Mouse (Mus musculus) subcutaneous adipose tissue, adult 2 months (tissue): Measurements from ENCODE around the gene Nol8. TPM values are rescaled to one million over a fixed set of nuclear protein-coding genes. Genes with fewer than 3 reads are reported as not detected.

Source experiments
- polyA plus RNA-seq: library from polyadenylated mRNA; depleted of rRNA; stranded (reverse); fragments of >200 nt; gene quantifications from 2 replicates; pipeline ENCODE4 v1.2.3, GENCODE M21; 2012; ENCODE audit warnings: low replicate concordance; rRNA removed

The Nol8 gene
- polyA plus RNA-seq = 1.8 and 2.8 TPM in 2 replicates

DNA sequence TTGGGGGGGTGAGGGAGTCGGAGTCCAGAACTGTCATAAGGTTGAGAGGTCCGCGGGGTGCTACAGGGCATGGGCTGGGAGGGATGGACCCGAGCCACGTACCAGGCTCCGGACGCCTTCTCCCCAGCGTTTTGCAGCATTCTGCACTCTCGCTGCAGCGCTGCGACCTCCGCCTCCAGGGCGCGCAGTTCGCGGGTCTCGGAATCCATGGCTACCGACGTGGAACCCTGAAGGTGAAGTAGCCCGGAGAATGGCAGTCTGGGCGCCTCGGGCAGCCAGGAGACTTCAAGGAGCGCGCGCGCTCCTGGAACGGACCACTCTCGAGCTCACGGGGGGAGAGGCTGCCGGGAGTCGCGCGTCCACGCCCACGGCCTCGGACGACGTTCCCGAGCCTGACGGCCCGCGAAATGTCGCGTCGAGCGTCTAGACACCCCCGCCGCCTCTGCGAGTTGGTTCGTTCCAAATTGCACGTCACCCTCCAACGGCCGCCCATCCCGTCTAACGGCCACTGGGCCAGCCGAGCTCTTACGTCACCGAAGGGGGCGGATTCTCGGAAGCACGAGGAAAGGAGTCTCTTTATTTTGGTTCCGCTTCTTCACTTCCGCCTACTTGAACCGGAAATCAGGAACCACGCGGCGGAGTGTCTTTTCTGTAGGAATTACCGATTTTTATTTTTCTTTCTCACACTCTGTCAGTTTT, at the start of gene Nol8, which contains the start of gene Cenpp:
Nol8 (plus strand) TSS at position 598 of the 699 bp plus-strand sequence.
Cenpp (minus strand) TSS at position 305 of the 699 bp plus-strand sequence.

DNA sequence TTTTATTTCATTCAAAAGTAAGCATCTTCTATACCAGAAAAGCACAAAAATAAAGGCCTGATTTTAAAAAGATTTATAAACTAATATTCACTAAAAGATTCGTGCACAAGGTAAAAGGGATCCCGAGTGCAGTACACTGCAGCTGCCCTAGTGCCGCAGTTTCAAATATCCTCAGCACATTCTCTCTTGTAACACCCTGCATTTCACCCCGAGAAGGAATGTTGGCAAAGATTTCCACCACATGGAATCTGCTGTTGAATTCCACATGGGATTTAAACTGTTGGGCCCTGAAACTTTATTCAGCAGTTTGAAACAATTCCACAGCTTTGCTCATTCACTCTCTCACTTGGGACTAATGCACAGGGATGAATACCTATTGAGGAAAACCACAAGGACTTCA, 45.2 kb upstream of the Nol8 start, which contains the start of gene Ogn:
Ogn (plus strand) TSS at position 333 of the 400 bp plus-strand sequence.

DNA sequence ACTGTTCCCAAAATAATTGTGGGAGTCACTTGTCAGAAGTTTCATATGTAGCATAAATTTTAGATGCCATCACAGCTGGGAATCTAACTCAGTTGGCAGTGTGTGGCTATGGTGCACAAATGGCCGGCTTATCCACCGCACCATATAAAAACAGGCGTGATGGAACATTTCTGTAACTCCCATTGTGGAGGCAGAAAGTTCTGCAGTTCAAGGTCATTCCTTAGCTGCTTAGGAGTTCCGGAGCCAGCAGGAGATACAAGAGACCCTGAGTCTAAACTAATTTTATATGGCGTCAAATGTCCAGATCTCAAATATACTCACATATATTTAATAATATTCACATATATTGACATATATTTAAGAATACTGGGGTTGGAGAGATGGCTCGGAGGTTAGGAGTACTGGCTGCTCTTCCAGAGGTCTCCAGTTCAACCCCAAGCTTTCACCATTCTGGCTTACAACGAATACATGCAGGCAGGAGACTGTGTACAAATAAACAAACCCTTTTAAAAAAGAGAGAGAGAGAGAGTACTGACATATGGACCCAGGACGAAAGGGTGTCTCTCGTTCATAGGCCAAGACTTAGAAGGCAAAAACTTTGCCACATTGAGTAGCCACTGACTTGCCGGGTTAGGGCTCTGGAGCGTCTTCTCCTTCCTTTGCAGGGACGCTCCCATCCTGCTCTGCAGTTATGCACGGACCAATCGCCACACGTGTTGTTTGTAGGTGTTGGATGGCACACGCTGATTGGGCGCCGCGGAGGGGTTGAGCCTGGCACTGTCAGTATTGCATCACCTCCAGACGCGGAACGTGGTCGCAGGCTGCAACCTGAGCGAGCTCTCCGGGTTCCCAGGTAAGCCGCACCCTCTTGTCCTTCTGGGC, 28.7 kb downstream of the Nol8 start, which contains the start of gene Iars:
Iars (plus strand) TSS at position 750 of the 882 bp plus-strand sequence.

Other genes starting within 250 kb of the Nol8 start
- gene Ippk, start 231.8 kb upstream of the Nol8 start, polyA plus RNA-seq = 6.4 and 10.9 TPM in 2 replicates
- gene Tes3-ps, start 159.8 kb upstream of the Nol8 start, polyA plus RNA-seq = 0.07 and 0.09 TPM in 2 replicates
- gene Ecm2, start 148.3 kb upstream of the Nol8 start, polyA plus RNA-seq = 5.0 and 6.9 TPM in 2 replicates
- gene Aspn, start 108.6 kb upstream of the Nol8 start, polyA plus RNA-seq = 4.6 and 7.2 TPM in 2 replicates
- gene Omd, start 70.6 kb upstream of the Nol8 start, polyA plus RNA-seq = 0.60 and 0.64 TPM in 2 replicates
- gene Ogn, start 45.0 kb upstream of the Nol8 start, polyA plus RNA-seq = 24.3 and 30.8 TPM in 2 replicates
- gene Cenpp, start 293 bp upstream of the Nol8 start, polyA plus RNA-seq = 0.43 and 0.71 TPM in 2 replicates
- gene Iars, start 29.0 kb downstream of the Nol8 start, polyA plus RNA-seq = 15.0 and 38.0 TPM in 2 replicates
- not detected in 2 replicates for gene Gm30302, start 145.9 kb downstream of the Nol8 start, polyA plus RNA-seq